Mouse (Mus musculus) midbrain, embryonic 10.5 days (tissue): Measurements from ENCODE around the gene Actn1. TPM values are rescaled to one million over a fixed set of nuclear protein-coding genes. Genes with fewer than 3 reads are reported as not detected.

Source experiments
- DNase-seq: peaks from one replicate; pipeline ENCODE4 v3.0.0-alpha.2; 2017; ENCODE audit warnings: low spot score
- H3K27ac ChIP-seq: fragments of 300-500 bp; sonication (generic); replicated peaks from 2 replicates; pipeline ENCODE4 v1.5.1; 2016; ENCODE audit warnings: mild to moderate bottlenecking
- H3K27me3 ChIP-seq: fragments of 300-500 bp; sonication (generic); 2 replicates; pipeline ENCODE4 v1.6.1; 2016; ENCODE audit warnings: low read depth, mild to moderate bottlenecking; ENCODE audit not compliant: poor library complexity, severe bottlenecking
- H3K36me3 ChIP-seq: fragments of 300-500 bp; sonication (generic); 2 replicates; pipeline ENCODE4 v1.6.1; 2016; ENCODE audit warnings: mild to moderate bottlenecking, moderate library complexity
- H3K4me1 ChIP-seq: fragments of 300-500 bp; sonication (generic); 2 replicates; pipeline ENCODE4 v1.6.1; 2016
- H3K4me3 ChIP-seq: fragments of 300-500 bp; sonication (generic); 2 replicates; pipeline ENCODE4 v1.5.1; 2016; ENCODE audit warnings: mild to moderate bottlenecking, moderate library complexity
- H3K9me3 ChIP-seq: fragments of 300-500 bp; sonication (generic); replicated peaks from 2 replicates; pipeline ENCODE4 v1.6.1; 2016; ENCODE audit warnings: mild to moderate bottlenecking
- WGBS: fragments of 180-500 bp; shearing (Covaris S2); methylation state at CpG from one replicate; pipeline ENCODE4 v1.1.7; 2016; 5-methylcytosine and 5-hydroxymethylcytosine counted together
- polyA plus RNA-seq: library from polyadenylated mRNA; unstranded; fragments of >200 nt; fragmentation: Nextera tagmentation; extraction: Ambion mirVana; gene quantifications from 2 replicates; pipeline ENCODE4 v1.2.1, GENCODE M21; 2016

Gene Actn1
- polyA plus RNA-seq, 1 experiment from 2014 or later, result 24.9 TPM

- Histone ChIP-seq H3K27ac (peak overlapping the region; percentile 1; the same call in 1 of the 2 replicates), H3K4me1 (peaks cover 22% of the 10 kb centered on the region), H3K36me3 (no peaks in the 10 kb centered on the region), H3K27me3 (no peaks in the 10 kb centered on the region), H3K9me3 (no peaks in the 10 kb centered on the region), H3K4me3 (no peak overlapping the region)
- WGBS, result 80% methylated on average over 4 of the region's 4 CpGs
- DNase-seq, result no peak
These were observed 42.0 kb downstream of the Actn1 start for GRCm38 (mm10) chr12:80218045-80218611.

GRCm38 (mm10) chr12:80217049-80217448, 43.1 kb downstream of the Actn1 start:
- 0 out of 2 replicates have a peak overlapping the region, but pooled peaks have one; percentile 20 for H3K27ac ChIP-seq

GRCm38 (mm10) chr12:80216258-80216881, 43.8 kb downstream of the Actn1 start:
- Histone ChIP-seq H3K4me1 (peaks cover 22% of the 10 kb centered on the region), H3K27ac (0 out of 2 replicates have a peak overlapping the region, but pooled peaks have one; percentile 20), H3K9me3 (no peaks in the 10 kb centered on the region), H3K4me3 (no peak overlapping the region), H3K36me3 (no peaks in the 10 kb centered on the region), H3K27me3 (no peaks in the 10 kb centered on the region)
- WGBS, result 76% methylated on average over 6 of the region's 6 CpGs
- no peak for DNase-seq

More at GRCm38 (mm10) chr12:80217049-80217448, 43.1 kb downstream of the Actn1 start:
- Histone ChIP-seq H3K4me1 (peaks cover 17% of the 10 kb centered on the region), H3K27me3 (no peaks in the 10 kb centered on the region), H3K36me3 (no peaks in the 10 kb centered on the region), H3K9me3 (no peaks in the 10 kb centered on the region), H3K4me3 (no peak overlapping the region)
- 74% methylated on average over 3 of the region's 3 CpGs for WGBS
- DNase-seq, result no peak

- Histone ChIP-seq H3K36me3 (peaks cover 8% of the 10 kb centered on the region; the same call in 1 of the 2 replicates), H3K27me3 (no peaks in the 10 kb centered on the region), H3K27ac (no peak overlapping the region; the same call in 1 of the 2 replicates), H3K9me3 (no peaks in the 10 kb centered on the region), H3K4me1 (peaks cover 33% of the 10 kb centered on the region), H3K4me3 (no peak overlapping the region)
- no peak for DNase-seq
- WGBS, result 83% methylated on average over 8 of the region's 8 CpGs
These were observed 46.4 kb downstream of the Actn1 start for GRCm38 (mm10) chr12:80213810-80214209.

GRCm38 (mm10) chr12:80213263-80213662, 46.9 kb downstream of the Actn1 start:
- Histone ChIP-seq H3K27me3 (no peaks in the 10 kb centered on the region), H3K4me3 (no peak overlapping the region), H3K36me3 (peaks cover 12% of the 10 kb centered on the region), H3K27ac (no peak overlapping the region), H3K4me1 (peaks cover 39% of the 10 kb centered on the region), H3K9me3 (no peaks in the 10 kb centered on the region)
- DNase-seq, result no peak
- WGBS, result 77% methylated on average over 4 of the region's 4 CpGs

GRCm38 (mm10) chr12:80210791-80211612, 49.2 kb downstream of the Actn1 start:
- H3K4me1 ChIP-seq, result peaks cover 27% of the 10 kb centered on the region
- no peaks in the 10 kb centered on the region for H3K9me3 ChIP-seq
- peaks cover 28% of the 10 kb centered on the region for H3K36me3 ChIP-seq
- no peak overlapping the region for H3K4me3 ChIP-seq
- no peak overlapping the region for H3K27ac ChIP-seq
- no peak for DNase-seq
- 64% methylated on average over 4 of the region's 4 CpGs for WGBS
- no peaks in the 10 kb centered on the region for H3K27me3 ChIP-seq

- Histone ChIP-seq H3K4me3 (no peak overlapping the region), H3K4me1 (peaks cover 27% of the 10 kb centered on the region)
- WGBS, result 91% methylated on average over 4 of the region's 4 CpGs
These were observed 50.3 kb downstream of the Actn1 start for GRCm38 (mm10) chr12:80209914-80210313.

GRCm38 (mm10) chr12:80208126-80208820, 51.9 kb downstream of the Actn1 start:
- no peak overlapping the region for H3K4me3 ChIP-seq
- WGBS, result 55% methylated on average over 19 of the region's 19 CpGs
- H3K9me3 ChIP-seq, result no peaks in the 10 kb centered on the region
- H3K4me1 ChIP-seq, result peaks cover 33% of the 10 kb centered on the region
- DNase-seq, result peak; percentile 29
- peaks cover 55% of the 10 kb centered on the region for H3K36me3 ChIP-seq
- peak overlapping the region; percentile 43; the same call in 1 of the 2 replicates for H3K27ac ChIP-seq
- no peaks in the 10 kb centered on the region for H3K27me3 ChIP-seq

More at GRCm38 (mm10) chr12:80209914-80210313, 50.3 kb downstream of the Actn1 start:
- Histone ChIP-seq H3K9me3 (no peaks in the 10 kb centered on the region), H3K36me3 (peaks cover 39% of the 10 kb centered on the region), H3K27me3 (no peaks in the 10 kb centered on the region), H3K27ac (no peak overlapping the region)
- no peak for DNase-seq

- H3K4me1 ChIP-seq, result peaks cover 20% of the 10 kb centered on the region
- WGBS, result 78% methylated on average over 4 of the region's 4 CpGs
- H3K27ac ChIP-seq, result peak overlapping the region; percentile 59
- H3K27me3 ChIP-seq, result no peaks in the 10 kb centered on the region
- DNase-seq, result no peak
- 0 out of 2 replicates have a peak, but pooled peaks cover 5% of the 10 kb centered on the region for H3K9me3 ChIP-seq
- peaks cover 64% of the 10 kb centered on the region for H3K36me3 ChIP-seq
- H3K4me3 ChIP-seq, result no peak overlapping the region
These were observed 56.9 kb downstream of the Actn1 start for GRCm38 (mm10) chr12:80203284-80203683.

- 75% methylated on average over 2 of the region's 2 CpGs for WGBS
- Histone ChIP-seq H3K4me3 (no peak overlapping the region), H3K4me1 (peaks cover 20% of the 10 kb centered on the region), H3K9me3 (0 out of 2 replicates have a peak, but pooled peaks cover 5% of the 10 kb centered on the region), H3K27me3 (no peaks in the 10 kb centered on the region), H3K27ac (no peak overlapping the region), H3K36me3 (peaks cover 57% of the 10 kb centered on the region)
- DNase-seq, result no peak
These were observed 60.4 kb downstream of the Actn1 start for GRCm38 (mm10) chr12:80199738-80200137.

- WGBS, result 30% methylated on average over 3 of the region's 3 CpGs
- no peak overlapping the region for H3K27ac ChIP-seq
- H3K4me3 ChIP-seq, result no peak overlapping the region
- H3K27me3 ChIP-seq, result no peaks in the 10 kb centered on the region
- H3K36me3 ChIP-seq, result peaks cover 55% of the 10 kb centered on the region
- peak; percentile 64 for DNase-seq
- H3K9me3 ChIP-seq, result 0 out of 2 replicates have a peak, but pooled peaks cover 5% of the 10 kb centered on the region
- H3K4me1 ChIP-seq, result peaks cover 10% of the 10 kb centered on the region
These were observed 61.7 kb downstream of the Actn1 start for GRCm38 (mm10) chr12:80198487-80198886.

- no peak overlapping the region for H3K4me3 ChIP-seq
- no peaks in the 10 kb centered on the region for H3K27me3 ChIP-seq
- H3K36me3 ChIP-seq, result peaks cover 59% of the 10 kb centered on the region
- DNase-seq, result peak; percentile 63
- H3K9me3 ChIP-seq, result 0 out of 2 replicates have a peak, but pooled peaks cover 5% of the 10 kb centered on the region
- 82% methylated on average over 10 of the region's 10 CpGs for WGBS
- no peaks in the 10 kb centered on the region for H3K4me1 ChIP-seq
- no peak overlapping the region for H3K27ac ChIP-seq
These were observed 62.8 kb downstream of the Actn1 start for GRCm38 (mm10) chr12:80197343-80197742.
